Mouse (Mus musculus): ENCODE measurements at regions not wholly inside any gene's neighbourhood (a gene's known extent, or its start where the extent isn't known, plus 50 kb on each side); places are given as distances from the start of the nearest gene placed in this dataset.

DNA sequence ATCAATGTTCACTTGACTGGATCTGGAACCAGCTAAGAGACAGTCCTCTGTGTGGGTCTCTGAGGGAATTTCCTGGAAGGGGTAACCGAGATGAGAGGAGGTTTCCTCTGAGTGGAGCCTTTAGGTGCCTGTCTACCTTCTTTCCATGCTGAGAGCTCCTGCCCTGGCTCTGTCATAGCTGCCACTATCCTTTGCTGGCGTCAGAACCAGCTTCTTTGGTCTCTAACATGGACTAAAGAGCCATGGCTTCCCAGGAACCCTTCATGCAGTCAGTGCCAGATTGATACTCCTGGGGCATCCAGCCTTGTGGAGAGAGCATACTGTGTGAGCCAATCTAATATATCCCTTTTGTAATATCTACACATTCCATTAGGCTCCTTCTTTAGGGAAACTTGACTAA is 209.9 kb upstream of the Gm5148 start:
- in situ Hi-C loops (cut with MboI, MseI), result loop anchor here (25.0 kb wide), 1 partner anchor 1928 kb away; no protein-coding TSS in a partner anchor

DNA sequence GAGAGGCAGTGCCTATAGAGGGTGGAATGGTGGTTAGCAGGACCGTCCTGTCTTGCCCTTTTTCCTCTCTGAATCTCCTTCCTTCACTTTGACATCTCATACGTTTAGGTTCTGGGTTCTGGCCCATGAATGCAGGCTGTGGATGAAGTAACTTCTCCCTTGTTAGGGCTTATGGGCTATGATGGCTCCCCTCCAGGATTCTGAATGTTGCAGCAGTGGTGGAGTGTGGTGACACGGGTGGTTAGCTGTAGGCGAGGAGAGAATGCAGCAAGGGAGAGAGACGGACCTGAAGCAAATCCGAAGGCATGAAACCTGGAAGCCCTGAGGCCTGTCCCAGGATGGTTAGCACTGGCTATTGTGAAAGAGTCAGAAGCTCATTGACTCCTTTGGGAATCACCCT is 204.4 kb upstream of the Gm5148 start:
- in situ Hi-C loops (cut with MboI, MseI), result loop anchor here (25.0 kb wide), 1 partner anchor 1934 kb away; no protein-coding TSS in a partner anchor

DNA sequence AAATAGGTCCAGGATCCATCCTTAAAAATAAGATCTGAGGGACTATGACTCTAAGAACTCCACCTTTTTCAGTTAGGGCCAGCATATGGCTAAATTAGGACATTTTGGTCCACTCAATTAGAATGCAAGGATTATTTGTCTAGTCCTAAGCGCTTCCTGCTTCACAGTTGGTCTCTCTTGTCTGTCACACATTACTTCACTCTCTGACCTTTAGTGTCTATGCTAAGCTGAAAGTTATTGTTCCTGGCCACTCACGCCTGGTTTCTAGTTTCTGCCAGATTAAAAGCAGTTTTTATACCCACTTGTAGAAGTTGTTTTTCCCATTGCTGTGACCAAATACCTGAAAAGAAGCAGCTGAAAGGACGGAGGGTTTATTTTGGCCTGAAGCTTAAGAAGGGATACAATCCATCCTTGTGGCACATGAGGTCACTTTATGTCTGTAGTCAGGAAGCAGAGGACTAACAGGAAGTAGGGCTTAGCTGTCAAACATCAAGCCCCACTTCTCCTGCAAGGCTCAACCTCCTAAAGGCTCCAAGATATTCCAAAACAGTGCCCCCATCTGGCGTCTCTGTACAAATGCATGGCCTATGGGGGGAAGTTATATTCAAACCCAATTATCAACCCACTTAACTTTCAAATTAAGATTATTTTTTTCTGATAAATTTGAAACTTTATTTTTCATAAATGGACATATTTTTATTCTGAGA is 195.3 kb upstream of the Gm5148 start:
- in situ Hi-C loops (cut with MboI, MseI), result no loop called here

DNA sequence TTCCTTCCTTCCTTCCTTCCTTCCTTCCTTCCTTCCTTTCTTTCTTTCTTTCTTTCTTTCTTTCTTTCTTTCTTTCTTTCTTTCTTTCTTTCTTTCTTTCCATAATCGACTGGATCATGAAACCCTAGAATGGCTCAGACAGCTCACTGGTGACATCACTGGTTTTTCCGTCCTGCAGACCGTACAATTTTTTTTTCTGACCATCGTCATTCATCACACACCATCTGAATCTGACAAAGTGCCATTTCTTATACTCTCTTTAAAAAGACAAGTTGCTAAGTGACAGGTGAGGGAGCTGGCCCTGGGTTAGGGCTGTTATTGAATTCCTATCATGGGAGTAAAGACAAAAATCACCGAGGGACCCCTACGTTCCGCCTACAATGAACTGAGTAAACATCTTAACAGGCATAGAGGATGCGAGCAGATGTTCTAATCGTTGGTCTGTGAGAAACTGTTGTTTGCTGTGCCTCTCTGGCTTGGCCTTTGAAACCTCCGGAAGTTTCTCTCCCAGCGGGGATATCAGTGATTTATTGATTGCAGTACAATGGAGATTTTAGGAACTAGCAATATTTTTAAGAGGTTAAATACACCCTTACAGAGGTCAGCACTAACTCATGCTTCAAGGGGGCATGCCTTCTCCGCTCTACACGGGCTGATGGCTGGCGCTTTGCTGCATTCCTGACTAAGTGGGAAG is 192.6 kb upstream of the Gm5148 start:
- in situ Hi-C loops (cut with MboI, MseI), result no loop called here

DNA sequence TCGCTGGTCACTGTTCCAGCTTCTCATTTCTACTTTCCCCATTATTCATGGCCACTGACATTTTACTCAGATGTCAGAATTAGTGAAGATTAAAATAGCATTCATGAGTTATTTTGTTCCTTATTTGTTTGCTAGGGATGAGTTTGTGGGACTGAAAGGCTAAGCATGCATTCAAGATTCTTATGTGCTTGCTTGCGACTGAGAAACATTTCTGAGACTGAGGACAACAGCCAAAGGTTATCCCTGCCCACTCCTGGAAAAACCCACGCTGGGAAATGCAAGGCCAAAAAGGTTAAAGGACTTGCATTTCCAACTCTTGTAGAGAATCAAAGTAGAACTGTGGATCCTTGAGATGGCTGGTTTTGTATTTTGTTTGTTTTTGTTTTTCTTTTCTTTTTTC is 192.0 kb upstream of the Gm5148 start:
- in situ Hi-C loops (cut with MboI, MseI), result no loop called here

DNA sequence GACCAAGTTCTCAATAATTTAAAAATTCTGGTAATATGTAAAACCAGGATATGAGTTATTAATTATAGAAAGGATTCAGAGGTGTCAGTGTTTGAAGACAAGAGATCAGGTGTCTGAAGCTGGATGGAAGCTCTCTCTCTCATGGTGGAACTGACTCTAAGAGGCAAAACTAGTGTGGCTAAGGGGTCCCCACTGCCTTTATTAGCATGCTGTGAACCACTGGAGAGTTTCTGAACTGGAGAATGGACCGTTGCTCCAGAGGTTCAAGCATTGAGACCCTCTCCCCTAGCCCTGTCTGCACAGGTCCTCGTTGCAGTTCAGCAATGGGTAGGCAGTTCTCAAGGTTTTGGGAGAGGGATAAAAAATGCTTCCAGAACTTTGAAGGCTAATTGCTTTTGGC is 191.4 kb upstream of the Gm5148 start:
- in situ Hi-C loops (cut with MboI, MseI), result no loop called here

DNA sequence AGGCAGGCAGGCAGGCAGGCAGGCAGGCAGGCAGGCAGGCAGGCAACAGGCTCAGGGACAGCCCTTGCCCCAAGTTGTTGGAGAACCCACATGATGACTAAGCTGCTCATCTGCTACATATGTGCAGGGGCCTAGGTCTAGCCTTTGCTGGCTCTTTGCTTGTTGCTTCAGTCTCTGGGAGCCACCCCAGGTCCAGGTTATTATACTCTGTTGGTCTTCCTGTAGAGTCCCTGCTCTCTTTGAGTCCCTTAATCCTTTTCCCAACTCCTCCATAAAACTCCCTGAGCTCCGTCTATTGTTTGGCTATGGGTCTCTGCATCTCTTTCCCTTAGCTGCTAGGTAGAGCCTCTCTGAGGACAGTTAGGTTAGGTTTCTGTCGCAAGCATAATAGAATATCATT is 189.8 kb upstream of the Gm5148 start:
- in situ Hi-C loops (cut with MboI, MseI), result no loop called here

DNA sequence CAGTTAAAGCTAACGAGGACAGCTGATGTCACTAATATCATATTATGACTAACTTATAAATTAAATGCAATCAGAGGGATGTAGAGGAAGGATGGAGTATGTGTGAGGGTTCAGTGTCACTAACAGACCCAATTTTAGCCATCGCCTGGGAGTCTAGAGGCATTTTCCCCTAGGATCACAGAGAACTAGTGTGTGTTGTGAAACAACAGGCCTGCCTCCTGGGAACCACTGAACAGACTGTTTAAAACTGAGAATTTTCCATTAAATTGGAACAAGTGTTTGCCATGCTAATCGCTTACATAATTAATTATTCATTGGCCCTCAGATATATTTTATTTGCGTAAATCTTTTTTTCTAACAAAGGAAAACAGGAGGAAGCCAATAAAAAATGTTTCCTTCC is 185.5 kb upstream of the Gm5148 start:
- in situ Hi-C loops (cut with MboI, MseI), result no loop called here

DNA sequence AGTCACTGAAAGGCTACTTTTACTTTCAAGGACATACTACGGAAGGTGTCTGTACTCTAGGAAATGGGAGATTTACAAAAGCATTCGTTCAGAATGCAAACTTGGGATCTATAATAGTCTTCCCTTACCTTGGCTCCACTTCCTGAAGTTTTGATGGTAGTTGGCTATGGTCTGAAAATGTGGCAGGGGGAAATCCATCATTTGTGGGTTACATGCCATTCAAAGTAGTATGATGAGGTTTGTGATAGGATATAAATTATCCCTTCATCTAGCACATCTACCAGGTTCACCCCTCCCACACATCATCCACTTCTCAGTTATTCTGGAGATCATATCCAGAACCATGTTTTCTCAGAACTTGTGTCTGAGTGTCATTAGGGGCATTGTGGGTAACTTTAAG is 184.7 kb upstream of the Gm5148 start:
- in situ Hi-C loops (cut with MboI, MseI), result no loop called here

DNA sequence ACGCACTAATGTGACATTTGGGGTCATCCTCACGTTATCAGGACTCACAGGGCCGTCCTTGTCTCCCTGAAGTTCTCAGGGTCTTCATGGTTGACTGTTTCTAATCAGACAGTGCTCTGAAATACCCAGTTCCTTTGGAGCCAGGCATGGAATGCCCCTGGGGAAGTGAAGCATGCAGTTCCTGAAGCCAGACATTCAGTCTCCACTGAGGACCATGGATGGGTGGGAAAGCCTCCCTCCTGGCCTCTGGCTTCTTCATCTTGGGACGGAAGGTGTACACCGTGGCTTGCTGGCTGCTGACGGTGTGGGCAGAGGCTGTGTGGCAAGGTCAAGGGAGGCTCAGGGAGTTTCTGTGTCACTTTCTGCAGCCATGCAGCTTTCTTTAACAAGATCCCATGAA is 184.2 kb upstream of the Gm5148 start:
- in situ Hi-C loops (cut with MboI, MseI), result no loop called here

DNA sequence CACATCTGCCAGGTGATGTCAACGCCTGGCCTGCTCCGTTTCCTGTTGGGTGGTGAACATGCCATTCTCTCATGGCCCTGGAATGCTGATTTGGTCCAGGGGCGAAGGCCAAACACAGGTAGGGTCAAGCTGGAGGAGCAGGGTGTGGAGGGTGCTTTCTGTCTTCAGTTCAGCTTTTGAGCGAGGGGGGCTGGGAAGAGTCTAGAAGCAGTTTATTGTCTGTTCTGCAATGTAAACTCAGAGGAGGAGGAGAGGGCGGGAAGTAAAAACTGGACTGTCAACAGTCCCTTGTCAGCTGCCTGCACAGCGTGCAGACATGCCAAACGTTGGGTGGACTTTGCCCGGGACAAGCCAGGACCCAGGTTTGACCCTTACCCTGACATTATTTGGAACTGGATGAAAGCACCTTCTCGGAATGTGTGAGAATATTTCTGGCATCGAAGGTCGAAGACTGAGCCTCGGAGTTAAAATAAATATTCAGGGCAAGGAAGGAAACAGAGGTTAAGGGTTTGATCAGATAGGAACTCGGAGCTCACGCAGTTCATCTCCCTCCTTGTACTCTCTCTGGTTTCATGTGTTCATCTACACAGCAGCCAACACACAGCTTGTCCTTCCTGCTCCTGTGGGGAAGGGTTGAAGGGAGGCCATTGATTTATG is 183.3 kb upstream of the Gm5148 start:
- in situ Hi-C loops (cut with MboI, MseI), result no loop called here

DNA sequence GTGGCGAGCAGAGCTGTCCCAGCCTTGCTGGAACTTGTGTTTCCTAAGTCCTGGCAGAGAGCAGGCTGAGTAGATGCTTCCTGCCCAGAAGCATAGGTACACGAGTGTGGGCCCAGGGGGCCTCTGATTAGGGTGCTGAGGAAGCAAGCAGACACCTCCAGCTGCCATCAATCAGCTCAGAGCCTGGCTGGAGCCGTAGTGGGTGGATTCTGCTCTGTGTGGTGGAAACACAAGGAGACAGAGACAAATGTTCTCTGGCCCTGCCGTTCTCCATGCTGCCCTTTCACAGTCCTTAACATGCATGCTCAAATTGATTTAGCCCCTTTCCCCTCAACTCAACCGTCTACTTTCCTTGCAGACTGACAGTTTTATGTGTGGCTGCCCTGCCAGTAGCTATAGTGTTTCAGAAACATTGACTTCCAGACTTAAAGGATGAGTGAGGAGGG is 182.5 kb upstream of the Gm5148 start:
- in situ Hi-C loops (cut with MboI, MseI), result no loop called here

DNA sequence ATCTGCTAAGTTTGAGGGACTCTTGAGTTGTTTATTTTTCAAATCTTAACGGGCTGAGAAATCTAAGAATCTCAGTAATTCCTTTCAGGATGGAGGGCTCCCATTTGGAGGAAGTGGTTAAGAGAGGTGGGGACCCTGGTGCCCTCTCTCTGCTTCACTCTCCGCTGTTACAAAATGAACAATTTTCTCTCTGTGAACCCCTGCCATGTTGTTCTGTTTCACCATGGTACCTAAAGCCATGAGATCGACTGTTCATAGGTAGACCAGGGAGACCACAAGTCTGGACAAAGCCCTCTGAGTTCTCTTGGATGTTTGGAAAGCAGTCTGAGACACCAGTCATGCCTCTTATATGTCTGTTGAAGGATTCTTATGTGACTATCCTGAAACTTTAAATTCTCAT is 179.9 kb upstream of the Gm5148 start:
- in situ Hi-C loops (cut with MboI, MseI), result no loop called here

DNA sequence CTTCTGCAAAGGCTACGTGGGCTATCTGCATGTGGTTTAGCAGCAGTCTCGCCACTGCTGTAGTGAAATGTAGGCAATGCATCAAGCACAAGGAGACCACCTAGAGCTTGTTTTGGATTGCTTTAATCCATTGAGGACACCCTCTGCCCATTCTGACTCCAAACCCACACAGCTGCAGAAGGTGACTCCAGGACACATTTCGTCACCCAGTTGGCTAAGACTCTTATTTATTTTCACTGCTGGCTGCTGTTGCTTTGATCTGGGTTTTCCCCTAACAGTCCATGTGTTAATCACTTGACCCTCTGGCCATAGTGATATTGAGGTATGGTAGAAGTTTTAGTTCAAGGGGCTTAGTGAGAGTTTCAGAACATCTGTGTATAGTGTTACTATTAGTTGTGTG is 179.2 kb upstream of the Gm5148 start:
- in situ Hi-C loops (cut with MboI, MseI), result no loop called here

DNA sequence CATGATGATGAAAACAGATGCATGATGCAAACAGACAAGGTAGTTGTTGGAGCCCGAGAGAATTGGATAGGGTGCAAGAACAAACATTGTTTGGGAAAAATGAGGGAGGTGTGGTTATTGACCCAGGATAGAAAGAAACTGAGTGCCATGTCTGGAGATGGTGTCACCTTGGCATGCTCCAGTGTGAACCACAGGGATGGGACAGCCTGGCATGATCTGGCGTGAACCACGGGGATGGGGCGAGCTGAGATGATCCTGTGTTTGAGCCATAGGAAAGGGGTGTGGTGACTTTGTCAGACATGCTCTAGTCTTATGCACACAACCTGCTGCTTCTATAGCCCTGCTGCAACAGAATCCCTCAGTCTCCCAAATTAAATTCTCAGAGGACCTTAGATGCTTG is 178.7 kb upstream of the Gm5148 start:
- in situ Hi-C loops (cut with MboI, MseI), result no loop called here

DNA sequence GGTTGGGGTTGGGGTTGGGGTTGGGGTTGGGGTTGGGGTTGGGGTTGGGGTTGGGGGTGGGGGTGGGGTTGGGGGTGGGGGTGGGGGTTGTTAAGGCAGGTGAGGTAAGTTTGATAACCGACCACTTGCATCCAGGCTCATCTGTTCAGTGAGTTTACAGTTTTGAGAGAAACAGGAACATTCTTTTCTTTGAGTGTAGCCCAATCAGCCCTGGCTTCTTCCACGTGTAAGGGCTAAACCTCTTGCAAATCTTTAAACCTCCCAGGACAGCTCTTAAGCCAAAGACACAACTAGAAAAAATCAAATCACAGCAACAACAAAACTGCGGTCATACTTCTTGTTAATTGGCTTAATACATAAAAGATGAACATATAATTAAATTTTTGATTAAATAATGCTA is 173.1 kb upstream of the Gm5148 start:
- in situ Hi-C loops (cut with MboI, MseI), result no loop called here

DNA sequence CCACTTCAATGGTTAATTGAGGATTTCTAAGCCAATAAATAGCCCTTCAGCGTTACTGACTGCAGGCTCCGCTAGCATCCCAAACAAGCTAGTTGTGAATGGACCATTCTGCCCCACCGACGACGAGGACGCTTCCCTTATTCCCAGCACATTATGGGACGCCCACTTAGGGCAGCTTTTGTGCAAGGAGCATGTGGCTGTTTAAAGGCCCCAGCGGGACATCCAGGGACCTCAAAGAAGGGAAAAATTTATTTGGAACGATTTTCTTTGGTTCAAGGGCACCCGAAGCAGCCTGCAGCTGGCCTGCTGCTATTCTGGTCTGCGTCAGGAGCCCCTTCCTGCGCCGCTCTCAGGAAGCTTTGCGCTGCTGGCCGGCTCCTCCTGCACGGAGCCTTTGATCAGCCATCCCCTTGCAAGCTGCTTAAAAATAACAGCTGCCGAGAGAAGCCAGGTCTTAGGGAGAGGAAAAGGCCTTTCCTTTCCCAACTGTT is 172.6 kb upstream of the Gm5148 start:
- in situ Hi-C loops (cut with MboI, MseI), result no loop called here

DNA sequence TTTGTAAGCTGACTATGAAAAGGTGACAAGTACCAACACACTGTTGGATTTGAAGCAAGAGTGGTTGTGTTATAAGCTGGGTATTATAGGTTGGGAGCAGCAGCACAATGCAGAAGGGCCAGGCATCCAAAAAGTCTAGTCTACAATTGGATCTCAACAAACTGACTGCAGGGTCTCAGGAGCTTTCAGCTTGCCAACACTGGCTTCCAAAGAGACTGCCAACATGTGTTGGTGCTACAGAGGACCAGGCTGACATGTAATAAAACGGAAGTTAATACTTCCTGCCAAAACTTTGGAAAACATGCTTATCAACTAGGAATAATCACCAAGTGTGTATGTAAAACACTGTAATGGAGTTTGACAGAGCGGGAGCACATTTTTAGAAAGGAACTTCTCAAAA is 170.3 kb upstream of the Gm5148 start:
- in situ Hi-C loops (cut with MboI, MseI), result no loop called here

DNA sequence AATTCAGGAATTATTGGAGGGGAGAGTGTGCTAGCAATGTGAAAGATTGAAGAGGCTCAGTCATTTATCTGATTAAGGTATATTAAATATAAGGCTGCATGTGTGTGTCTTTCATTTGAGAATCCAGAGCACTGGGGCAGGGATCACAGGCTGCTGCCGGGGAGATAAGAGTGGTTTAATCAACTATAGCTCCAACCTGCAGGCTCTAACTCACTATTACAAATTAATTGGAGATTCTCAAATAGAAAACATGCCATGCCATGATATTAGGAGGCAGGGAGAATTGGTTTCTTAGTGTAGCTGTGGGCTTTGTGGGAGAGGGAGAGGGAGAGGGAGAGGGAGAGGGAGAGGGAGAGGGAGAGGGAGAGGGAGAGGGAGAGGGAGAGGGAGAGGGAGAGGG is 165.9 kb upstream of the Gm5148 start:
- in situ Hi-C loops (cut with MboI, MseI), result no loop called here

DNA sequence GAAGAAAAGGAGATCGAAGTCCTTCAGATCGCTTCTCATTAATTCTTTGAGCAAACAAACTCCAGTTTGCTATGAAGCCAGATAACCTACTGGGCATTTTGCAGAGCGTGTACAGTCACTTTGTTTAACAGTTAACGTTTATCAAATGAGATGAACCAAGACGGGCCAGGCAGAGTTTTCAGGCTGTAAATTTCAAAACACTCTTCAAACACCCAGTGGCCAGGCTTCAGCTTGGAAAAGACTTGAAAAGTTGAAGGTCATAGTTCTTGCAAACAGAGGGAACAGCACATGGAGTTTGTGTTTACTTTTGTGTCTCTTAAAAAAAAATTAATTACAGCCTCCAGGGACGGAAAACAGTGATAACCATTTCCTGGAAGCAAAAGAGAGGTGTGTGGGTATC is 164.2 kb upstream of the Gm5148 start:
- in situ Hi-C loops (cut with MboI, MseI), result no loop called here

DNA sequence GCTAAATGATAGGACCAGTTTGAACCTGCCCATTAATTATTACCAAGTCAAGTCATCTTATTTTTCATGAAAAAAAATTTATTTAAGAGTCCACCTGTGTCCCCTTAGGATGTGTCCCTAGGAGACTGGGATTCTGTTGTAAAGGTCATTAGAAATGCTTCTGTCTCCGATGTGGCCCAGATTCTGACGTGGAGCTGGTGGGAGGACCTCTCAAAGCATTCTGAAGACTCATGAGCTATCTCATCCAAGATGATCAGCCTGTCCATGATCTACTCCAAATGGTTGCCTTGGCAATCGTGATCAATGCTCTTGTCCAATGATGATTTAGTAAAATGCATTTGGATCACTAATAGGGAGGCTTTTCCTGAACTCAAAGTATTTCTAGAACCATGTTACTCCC is 163.4 kb upstream of the Gm5148 start:
- in situ Hi-C loops (cut with MboI, MseI), result no loop called here

DNA sequence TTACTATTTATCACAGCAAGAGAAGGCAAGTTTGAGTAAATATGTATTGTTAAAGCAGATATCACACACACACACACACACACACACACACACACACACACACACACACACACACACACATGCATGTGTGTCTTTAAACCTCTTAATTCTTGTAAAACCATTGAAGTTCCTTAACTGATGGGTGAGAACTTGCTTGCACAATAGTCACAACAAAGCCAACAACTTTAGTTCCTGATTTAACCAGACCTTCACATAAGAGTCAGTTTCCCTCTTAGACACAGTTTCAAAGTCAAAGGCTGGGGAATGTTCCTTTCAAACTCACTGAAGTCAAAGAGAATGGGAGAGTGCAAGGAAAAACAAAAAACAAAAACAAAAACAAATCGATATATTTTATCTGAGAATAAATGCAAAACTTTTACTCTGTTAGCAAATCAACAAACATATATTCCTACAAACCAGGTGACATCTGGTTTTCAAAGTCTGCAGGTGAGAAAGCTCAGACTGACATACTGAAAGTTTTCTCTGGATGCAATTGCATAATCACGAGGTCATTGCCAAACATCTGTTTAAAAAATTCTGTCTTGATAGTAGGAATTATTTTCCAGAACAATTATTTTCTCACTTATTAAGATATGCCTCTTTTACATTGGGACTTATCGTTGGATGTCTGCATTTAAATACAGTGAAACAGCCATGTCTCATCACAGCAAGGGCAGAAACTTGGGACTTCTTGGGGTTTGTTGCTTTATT is 162.6 kb upstream of the Gm5148 start:
- in situ Hi-C loops (cut with MboI, MseI), result no loop called here

Measured in T-helper 1 cell (primary cell).